Mouse (Mus musculus) kidney, adult 11 months (tissue): ENCODE results near the gene Actr5.
A peak's percentile ranks its signal among the peaks of the same experiment; 100 is the strongest.

Experiments used
- DNase-seq: peaks from one replicate; pipeline ENCODE4 v3.0.0; 2022

The Actr5 gene

GRCm38 (mm10) chr2:158624718-158625222 is at the start of gene Actr5:
TSS of gene Actr5 (plus strand) at chr2:158624888.
- peak; percentile 94 for DNase-seq

GRCm38 (mm10) chr2:158579979-158580378 is 44.7 kb upstream of the Actr5 start:
- DNase-seq = no peak

- no peak for DNase-seq
Measured at GRCm38 (mm10) chr2:158584621-158585358, 39.9 kb upstream of the Actr5 start.

- no peak for DNase-seq
Measured at GRCm38 (mm10) chr2:158588524-158589271, 36.0 kb upstream of the Actr5 start.

- no peak for DNase-seq
Measured at GRCm38 (mm10) chr2:158590495-158590894, 34.2 kb upstream of the Actr5 start.

GRCm38 (mm10) chr2:158591286-158591685 is 33.4 kb upstream of the Actr5 start:
- no peak for DNase-seq

- no peak for DNase-seq
Measured at GRCm38 (mm10) chr2:158593371-158593770, 31.3 kb upstream of the Actr5 start.

- peak; percentile 44 for DNase-seq
Measured at GRCm38 (mm10) chr2:158595103-158595502, 29.6 kb upstream of the Actr5 start.

- no peak for DNase-seq
Measured at GRCm38 (mm10) chr2:158595577-158595976, 29.1 kb upstream of the Actr5 start.

GRCm38 (mm10) chr2:158596803-158597202 is 27.9 kb upstream of the Actr5 start:
- no peak for DNase-seq

GRCm38 (mm10) chr2:158600517-158600916 is 24.2 kb upstream of the Actr5 start:
- DNase-seq = no peak

- no peak for DNase-seq
Measured at GRCm38 (mm10) chr2:158601326-158601725, 23.4 kb upstream of the Actr5 start.

GRCm38 (mm10) chr2:158602663-158603062 is 22.0 kb upstream of the Actr5 start:
- DNase-seq = no peak

- DNase-seq = no peak
Measured at GRCm38 (mm10) chr2:158606511-158606964, 18.1 kb upstream of the Actr5 start.

GRCm38 (mm10) chr2:158609681-158610080 is 15.0 kb upstream of the Actr5 start:
- no peak for DNase-seq

- no peak for DNase-seq
Measured at GRCm38 (mm10) chr2:158610488-158611325, 14.0 kb upstream of the Actr5 start, which contains the start of gene Slc32a1. TSS of gene Slc32a1 (plus strand) at chr2:158610767.

- no peak for DNase-seq
Measured at GRCm38 (mm10) chr2:158611326-158611719, 13.4 kb upstream of the Actr5 start.

- DNase-seq = no peak
Measured at GRCm38 (mm10) chr2:158611726-158612670, 12.7 kb upstream of the Actr5 start.

GRCm38 (mm10) chr2:158612671-158613250 is 11.9 kb upstream of the Actr5 start:
- DNase-seq = no peak

GRCm38 (mm10) chr2:158613541-158614417 is 10.9 kb upstream of the Actr5 start:
- peak; percentile 19 for DNase-seq
